Mouse (Mus musculus): ENCODE results near the gene Khdc1c. TPM values are rescaled to one million over a fixed set of nuclear protein-coding genes. Genes with fewer than 3 reads are reported as not detected.
"Not testable (repeated sequence)": the region's sequence is repeated elsewhere in the genome, so short reads cannot be mapped to it uniquely, and the experiment has no call there.

The Khdc1c gene
- polyA plus RNA-seq (2015; fragmentation: Nextera tagmentation; extraction: Ambion mirVana), result not detected in 2 replicates

- H3K4me2 ChIP-seq (ENCODE audit: low read length); H3K9ac ChIP-seq (replicated peaks; ENCODE audit: low read depth, low read length); H3K27ac ChIP-seq (ENCODE audit: low read length); H3K9me3 ChIP-seq (ENCODE audit: control insufficient read depth, low read length); ATAC-seq; H3K36me3 ChIP-seq (ENCODE audit: control insufficient read depth, insufficient read depth); H3K4me1 ChIP-seq (replicated peaks; ENCODE audit: control insufficient read depth, insufficient read depth, low read length); H3K4me3 ChIP-seq (replicated peaks; ENCODE audit: low read length); H3K27me3 ChIP-seq (replicated peaks; ENCODE audit: control insufficient read depth, insufficient read depth, low read length): not testable (repeated sequence)
- WGBS, result 71% methylated on average over 1 of the region's 1 CpGs
Measured at GRCm38 (mm10) chr1:21368031-21368430, at the start of gene Khdc1c. Gene Khdc1c, plus strand, starts transcription at chr1:21368331.

GRCm38 (mm10) chr1:21320271-21320670 is 47.9 kb upstream of the Khdc1c start:
- not testable (repeated sequence) for H3K27me3 ChIP-seq (replicated peaks; ENCODE audit: control insufficient read depth, insufficient read depth, low read length); H3K4me3 ChIP-seq (replicated peaks; ENCODE audit: low read length); ATAC-seq; H3K4me1 ChIP-seq (replicated peaks; ENCODE audit: control insufficient read depth, insufficient read depth, low read length); H3K36me3 ChIP-seq (ENCODE audit: control insufficient read depth, insufficient read depth); H3K27ac ChIP-seq (ENCODE audit: low read length); H3K4me2 ChIP-seq (ENCODE audit: low read length); H3K9me3 ChIP-seq (ENCODE audit: control insufficient read depth, low read length); H3K9ac ChIP-seq (replicated peaks; ENCODE audit: low read depth, low read length)
- WGBS, result 92% methylated on average over 5 of the region's 5 CpGs

GRCm38 (mm10) chr1:21321656-21322055 is 46.5 kb upstream of the Khdc1c start:
- WGBS, result 94% methylated on average over 1 of the region's 1 CpGs
- H3K36me3 ChIP-seq (ENCODE audit: control insufficient read depth, insufficient read depth), result no peaks in the 10 kb centered on the region
- H3K4me3 ChIP-seq (replicated peaks; ENCODE audit: low read length), result no peak overlapping the region
- no peak overlapping the region for H3K4me2 ChIP-seq (ENCODE audit: low read length)
- no peak overlapping the region for H3K9ac ChIP-seq (replicated peaks; ENCODE audit: low read depth, low read length)
- H3K4me1 ChIP-seq (replicated peaks; ENCODE audit: control insufficient read depth, insufficient read depth, low read length), result no peaks in the 10 kb centered on the region
- ATAC-seq, result no peak
- H3K27me3 ChIP-seq (replicated peaks; ENCODE audit: control insufficient read depth, insufficient read depth, low read length), result no peaks in the 10 kb centered on the region
- H3K9me3 ChIP-seq (ENCODE audit: control insufficient read depth, low read length), result no peaks in the 10 kb centered on the region
- H3K27ac ChIP-seq (ENCODE audit: low read length), result no peak overlapping the region

GRCm38 (mm10) chr1:21323996-21324574 is 44.0 kb upstream of the Khdc1c start:
- no peak overlapping the region for H3K4me3 ChIP-seq (replicated peaks; ENCODE audit: low read length)
- H3K4me2 ChIP-seq (ENCODE audit: low read length), result no peak overlapping the region
- no peaks in the 10 kb centered on the region for H3K36me3 ChIP-seq (ENCODE audit: control insufficient read depth, insufficient read depth)
- H3K27ac ChIP-seq (ENCODE audit: low read length), result no peak overlapping the region
- 31% methylated on average over 1 of the region's 1 CpGs for WGBS
- no peaks in the 10 kb centered on the region for H3K9me3 ChIP-seq (ENCODE audit: control insufficient read depth, low read length)
- ATAC-seq, result peak; percentile 58; the same call in 1 of the 2 replicates
- no peaks in the 10 kb centered on the region for H3K27me3 ChIP-seq (replicated peaks; ENCODE audit: control insufficient read depth, insufficient read depth, low read length)
- H3K4me1 ChIP-seq (replicated peaks; ENCODE audit: control insufficient read depth, insufficient read depth, low read length), result no peaks in the 10 kb centered on the region
- H3K9ac ChIP-seq (replicated peaks; ENCODE audit: low read depth, low read length), result no peak overlapping the region

GRCm38 (mm10) chr1:21324633-21325032 is 43.5 kb upstream of the Khdc1c start:
- no peak overlapping the region for H3K27ac ChIP-seq (ENCODE audit: low read length)
- no peak overlapping the region for H3K4me3 ChIP-seq (replicated peaks; ENCODE audit: low read length)
- H3K9ac ChIP-seq (replicated peaks; ENCODE audit: low read depth, low read length), result no peak overlapping the region
- no peaks in the 10 kb centered on the region for H3K9me3 ChIP-seq (ENCODE audit: control insufficient read depth, low read length)
- H3K36me3 ChIP-seq (ENCODE audit: control insufficient read depth, insufficient read depth), result no peaks in the 10 kb centered on the region
- 78% methylated on average over 1 of the region's 1 CpGs for WGBS
- no peaks in the 10 kb centered on the region for H3K27me3 ChIP-seq (replicated peaks; ENCODE audit: control insufficient read depth, insufficient read depth, low read length)
- no peak overlapping the region for H3K4me2 ChIP-seq (ENCODE audit: low read length)
- H3K4me1 ChIP-seq (replicated peaks; ENCODE audit: control insufficient read depth, insufficient read depth, low read length), result no peaks in the 10 kb centered on the region
- ATAC-seq, result no peak

- Histone ChIP-seq H3K4me1 (replicated peaks; ENCODE audit: control insufficient read depth, insufficient read depth, low read length) (no peaks in the 10 kb centered on the region), H3K27me3 (replicated peaks; ENCODE audit: control insufficient read depth, insufficient read depth, low read length) (no peaks in the 10 kb centered on the region), H3K9me3 (ENCODE audit: control insufficient read depth, low read length) (no peaks in the 10 kb centered on the region), H3K27ac (ENCODE audit: low read length) (no peak overlapping the region), H3K4me3 (replicated peaks; ENCODE audit: low read length) (no peak overlapping the region), H3K4me2 (ENCODE audit: low read length) (no peak overlapping the region), H3K36me3 (ENCODE audit: control insufficient read depth, insufficient read depth) (no peaks in the 10 kb centered on the region), H3K9ac (replicated peaks; ENCODE audit: low read depth, low read length) (no peak overlapping the region)
- ATAC-seq, result no peak
- 92% methylated on average over 7 of the region's 7 CpGs for WGBS
Measured at GRCm38 (mm10) chr1:21326733-21327132, 41.4 kb upstream of the Khdc1c start.

GRCm38 (mm10) chr1:21331161-21331560 is 37.0 kb upstream of the Khdc1c start:
- H3K9ac ChIP-seq (replicated peaks; ENCODE audit: low read depth, low read length); H3K4me1 ChIP-seq (replicated peaks; ENCODE audit: control insufficient read depth, insufficient read depth, low read length); H3K27me3 ChIP-seq (replicated peaks; ENCODE audit: control insufficient read depth, insufficient read depth, low read length); ATAC-seq; H3K4me3 ChIP-seq (replicated peaks; ENCODE audit: low read length); H3K27ac ChIP-seq (ENCODE audit: low read length); H3K36me3 ChIP-seq (ENCODE audit: control insufficient read depth, insufficient read depth); H3K9me3 ChIP-seq (ENCODE audit: control insufficient read depth, low read length); H3K4me2 ChIP-seq (ENCODE audit: low read length): not testable (repeated sequence)

GRCm38 (mm10) chr1:21333222-21333973 is 34.7 kb upstream of the Khdc1c start:
- Histone ChIP-seq H3K27me3 (replicated peaks; ENCODE audit: control insufficient read depth, insufficient read depth, low read length) (no peaks in the 10 kb centered on the region), H3K36me3 (ENCODE audit: control insufficient read depth, insufficient read depth) (no peaks in the 10 kb centered on the region), H3K27ac (ENCODE audit: low read length) (no peak overlapping the region), H3K4me1 (replicated peaks; ENCODE audit: control insufficient read depth, insufficient read depth, low read length) (no peaks in the 10 kb centered on the region), H3K9ac (replicated peaks; ENCODE audit: low read depth, low read length) (no peak overlapping the region), H3K4me2 (ENCODE audit: low read length) (no peak overlapping the region), H3K9me3 (ENCODE audit: control insufficient read depth, low read length) (no peaks in the 10 kb centered on the region), H3K4me3 (replicated peaks; ENCODE audit: low read length) (no peak overlapping the region)
- WGBS, result 87% methylated on average over 16 of the region's 16 CpGs
- no peak for ATAC-seq

- H3K9me3 ChIP-seq (ENCODE audit: control insufficient read depth, low read length), result no peaks in the 10 kb centered on the region
- H3K4me1 ChIP-seq (replicated peaks; ENCODE audit: control insufficient read depth, insufficient read depth, low read length), result no peaks in the 10 kb centered on the region
- H3K36me3 ChIP-seq (ENCODE audit: control insufficient read depth, insufficient read depth), result no peaks in the 10 kb centered on the region
- H3K27me3 ChIP-seq (replicated peaks; ENCODE audit: control insufficient read depth, insufficient read depth, low read length), result no peaks in the 10 kb centered on the region
- H3K27ac ChIP-seq (ENCODE audit: low read length), result no peak overlapping the region
- no peak overlapping the region for H3K4me3 ChIP-seq (replicated peaks; ENCODE audit: low read length)
- no peak for ATAC-seq
- no peak overlapping the region for H3K4me2 ChIP-seq (ENCODE audit: low read length)
- no peak overlapping the region for H3K9ac ChIP-seq (replicated peaks; ENCODE audit: low read depth, low read length)
Measured at GRCm38 (mm10) chr1:21335836-21336235, 32.3 kb upstream of the Khdc1c start.
